Mouse (Mus musculus) B cell, adult 62 days (primary cell): Measurements from ENCODE around the gene Olfr978. TPM values are rescaled to one million over a fixed set of nuclear protein-coding genes. Genes with fewer than 3 reads are reported as not detected.

Experiments used
- total RNA-seq: library from RNA; stranded (reverse); gene quantifications from 4 replicates; pipeline ENCODE4 v1.2.4, GENCODE M21; 2023

Olfr978 gene
- total RNA-seq: not detected in 4 replicates

DNA sequence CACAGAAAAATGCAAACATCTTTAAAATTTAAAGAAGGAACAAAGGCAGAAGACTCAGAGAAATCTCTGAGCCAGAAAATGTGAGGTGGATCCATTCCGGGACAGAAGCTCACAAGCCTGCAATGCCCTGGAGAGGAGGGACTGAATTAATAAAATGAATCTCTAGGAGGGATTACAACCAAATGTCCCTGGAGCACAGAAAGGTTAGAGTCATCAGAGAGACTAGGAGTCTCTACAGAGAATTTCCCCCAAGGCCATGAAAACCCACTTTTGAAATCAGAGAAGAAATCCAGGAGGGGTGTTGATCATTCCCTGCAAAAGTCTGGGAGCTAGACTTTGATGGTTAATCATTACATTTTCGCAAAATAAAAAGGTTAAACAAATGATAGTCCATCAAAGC lies at the start of gene Olfr978:
Olfr978 (plus strand) TSS at position 301 of the 400 bp plus-strand sequence.

DNA sequence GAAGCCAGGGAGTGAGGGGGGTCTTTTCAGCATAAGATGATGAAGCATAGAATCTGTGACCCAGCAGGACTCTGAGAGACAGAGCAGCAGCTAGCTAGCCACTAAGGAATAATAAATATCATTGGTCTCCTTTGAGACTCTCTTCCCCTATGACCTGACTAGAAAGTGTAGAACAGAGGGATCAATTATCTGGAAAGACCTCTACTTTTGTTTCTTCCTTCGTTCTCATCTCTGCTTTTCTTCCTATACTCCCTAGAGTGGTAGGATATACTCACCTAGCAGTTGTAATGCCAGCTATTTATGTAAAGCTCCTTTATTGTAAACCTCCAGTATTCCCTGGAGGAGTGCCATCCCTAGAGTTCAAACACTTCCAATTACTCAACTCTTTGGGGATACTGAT lies 40.0 kb upstream of the Olfr978 start, which contains the start of gene Olfr975:
Olfr975 (minus strand) TSS at position 101 of the 400 bp plus-strand sequence.

DNA sequence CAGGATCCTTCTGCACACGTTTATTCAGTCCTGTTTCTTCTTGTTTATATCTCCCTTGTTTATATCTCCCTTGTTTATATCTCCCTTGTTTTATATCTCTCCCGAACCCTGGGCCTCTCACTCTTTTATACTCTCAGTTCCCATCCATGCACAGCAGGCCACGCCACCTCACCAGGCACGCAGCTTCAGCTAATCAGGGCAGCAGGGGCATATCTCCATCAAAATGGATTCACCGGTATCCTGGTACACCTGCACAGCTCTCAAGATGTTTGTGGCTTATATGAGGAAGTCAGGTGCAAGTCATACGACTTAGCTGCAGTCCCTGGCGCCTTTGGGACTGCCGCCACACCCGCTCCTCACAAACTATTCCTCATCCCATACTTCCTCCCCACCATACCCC lies 30.9 kb upstream of the Olfr978 start, which contains the start of gene Olfr976:
Olfr976 (minus strand) TSS at position 101 of the 400 bp plus-strand sequence.

DNA sequence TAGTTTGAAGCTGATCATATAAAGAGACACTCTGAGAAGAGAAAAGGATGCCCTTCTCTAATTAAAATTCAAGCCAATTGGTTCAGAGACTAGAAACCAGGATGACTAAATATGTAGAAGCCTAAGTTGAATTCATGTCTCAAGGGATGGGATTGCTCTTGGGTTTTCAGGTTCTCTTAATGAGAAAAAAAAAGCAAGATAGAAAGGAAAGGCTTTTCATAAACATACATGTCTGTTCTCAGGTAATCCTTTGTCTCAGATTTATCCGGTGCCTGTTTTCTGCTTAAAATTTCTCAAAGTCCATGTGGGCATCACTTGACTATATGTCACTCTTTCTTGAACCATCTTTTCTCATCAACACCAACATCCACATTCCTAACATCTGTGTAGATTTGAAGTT lies 11.5 kb downstream of the Olfr978 start, which contains the start of gene Olfr979:
Olfr979 (minus strand) TSS at position 101 of the 400 bp plus-strand sequence.

DNA sequence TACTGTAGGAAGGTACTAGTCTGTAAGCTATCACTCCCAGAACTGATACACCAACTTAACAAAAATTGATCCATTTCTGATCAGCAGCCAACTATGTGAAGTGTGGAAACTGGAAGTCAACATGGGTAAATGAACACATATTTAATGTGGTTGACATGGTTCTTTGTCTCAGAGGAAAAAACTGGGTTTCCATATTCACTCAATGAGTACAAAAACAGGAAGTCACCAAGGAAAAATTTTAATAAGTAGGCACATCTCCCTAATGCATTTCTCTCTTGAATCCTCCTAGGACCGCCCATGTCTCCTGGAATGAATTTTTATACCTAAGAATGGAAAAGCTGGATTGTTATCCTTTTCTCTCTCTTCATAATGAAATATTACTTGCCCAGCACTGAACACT lies 17.6 kb downstream of the Olfr978 start, which contains the start of gene Olfr980:
Olfr980 (minus strand) TSS at position 101 of the 400 bp plus-strand sequence.

DNA sequence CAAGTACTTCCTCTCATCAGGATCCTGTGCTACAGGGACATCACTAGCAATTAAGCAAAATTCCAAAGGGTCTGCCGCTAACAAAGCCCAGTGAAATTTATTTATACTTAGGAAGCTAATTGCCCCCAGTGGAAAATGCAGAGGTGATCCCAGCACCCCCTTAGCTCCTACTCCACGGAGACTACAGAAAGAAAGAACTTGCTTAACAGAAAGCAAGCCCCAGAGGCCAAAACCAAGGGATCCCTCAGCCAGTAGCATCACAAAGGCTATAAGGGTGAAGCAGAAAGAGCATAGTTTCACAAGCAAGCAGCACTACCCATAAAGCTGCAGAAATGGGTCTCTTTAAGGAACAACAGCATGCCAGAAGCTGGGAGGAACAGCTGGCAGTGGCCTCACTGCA lies 29.3 kb downstream of the Olfr978 start, which contains the start of gene Olfr981:
Olfr981 (plus strand) TSS at position 301 of the 400 bp plus-strand sequence.

Other genes starting within 250 kb of the Olfr978 start
- not detected in 4 replicates for gene Olfr967, start 245.9 kb upstream of the Olfr978 start, total RNA-seq
- gene Olfr968, start 208.9 kb upstream of the Olfr978 start, total RNA-seq: not detected in 4 replicates
- not detected in 4 replicates for gene Olfr969, start 201.2 kb upstream of the Olfr978 start, total RNA-seq
- gene Olfr970, start 183.3 kb upstream of the Olfr978 start, total RNA-seq: not detected in 4 replicates
- gene Olfr971, start 155.2 kb upstream of the Olfr978 start, total RNA-seq: not detected in 4 replicates
- not detected in 4 replicates for gene Olfr972, start 125.7 kb upstream of the Olfr978 start, total RNA-seq
- not detected in 4 replicates for gene Olfr229, start 84.8 kb upstream of the Olfr978 start, total RNA-seq
- not detected in 4 replicates for gene Olfr974, start 54.6 kb upstream of the Olfr978 start, total RNA-seq
- not detected in 4 replicates for gene Olfr975, start 40.1 kb upstream of the Olfr978 start, total RNA-seq
- not detected in 4 replicates for gene Olfr976, start 31.0 kb upstream of the Olfr978 start, total RNA-seq
- gene Olfr979, start 11.4 kb downstream of the Olfr978 start, total RNA-seq: not detected in 4 replicates
- gene Olfr980, start 17.5 kb downstream of the Olfr978 start, total RNA-seq: not detected in 4 replicates
- gene Olfr981, start 29.4 kb downstream of the Olfr978 start, total RNA-seq: not detected in 4 replicates
- not detected in 4 replicates for gene Olfr982, start 81.7 kb downstream of the Olfr978 start, total RNA-seq
- not detected in 4 replicates for gene Olfr983, start 101.5 kb downstream of the Olfr978 start, total RNA-seq
- gene Olfr984, start 122.1 kb downstream of the Olfr978 start, total RNA-seq: not detected in 4 replicates
- not detected in 4 replicates for gene Olfr985, start 138.1 kb downstream of the Olfr978 start, total RNA-seq
- gene Tmem225, start 156.0 kb downstream of the Olfr978 start, total RNA-seq: not detected in 4 replicates
- not detected in 4 replicates for gene Olfr986, start 188.8 kb downstream of the Olfr978 start, total RNA-seq
- 2.1 to 2.6 TPM (median 2.4 TPM) in 4 replicates for gene Zfp202, start 200.2 kb downstream of the Olfr978 start, total RNA-seq